19 mouse cellular contexts compared by ENCODE assay signal in the genomic region with DNA sequence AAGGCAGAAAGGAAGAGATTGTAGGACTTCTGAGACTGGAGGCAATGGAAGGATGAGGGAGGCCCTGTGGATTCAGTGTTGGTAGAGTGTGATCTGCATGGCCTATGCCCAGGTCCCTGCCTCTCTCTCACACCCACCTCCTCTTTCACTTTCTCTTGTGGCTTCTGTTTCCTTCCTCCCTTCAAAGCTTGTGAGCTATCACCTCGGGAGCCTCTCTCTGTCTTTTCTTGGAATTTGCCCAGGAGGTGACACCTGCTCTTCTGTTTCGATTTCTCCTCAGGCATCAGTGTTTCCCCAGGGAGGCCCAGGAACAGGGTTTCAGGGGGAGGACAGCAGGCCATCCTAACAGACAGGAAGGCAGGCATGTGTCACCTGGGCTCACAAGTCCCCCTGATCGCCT. TPM values are rescaled to one million over a fixed set of nuclear protein-coding genes. Genes with fewer than 3 reads are reported as not detected.
DNase-seq lines count a peak whose midpoint lies in the region; ATAC-seq and TF ChIP-seq lines count a peak whose summit lies in the region.
"Had no signal": no experiment of that assay in that cellular context is flagged by ENCODE, and none has a peak within 500 bp of the region (broad histone marks: within the 10 kb centered on the region; RNA-seq: fewer than 3 reads in every experiment).

No protein-coding gene starts in this region.

- no peaks in the 10 kb centered on the region for H3K36me3 ChIP-seq in splenic B cell, adult 2 months (ENCODE audit: control insufficient read depth, insufficient read depth, low read length, poor library complexity, severe bottlenecking)
- no peaks in the 10 kb centered on the region for H3K36me3 ChIP-seq in hindbrain, embryonic 10.5 days
- no peaks in the 10 kb centered on the region for H3K36me3 ChIP-seq in forebrain, embryonic 13.5 days (ENCODE audit: poor library complexity, severe bottlenecking)
- H3K36me3 ChIP-seq: embryonic facial prominence, embryonic 13.5 days; heart, embryonic 15.5 days; hindbrain, embryonic 15.5 days; midbrain, embryonic 15.5 days; stomach, embryonic 15.5 days had no signal

- no peaks in the 10 kb centered on the region for H3K4me1 ChIP-seq in hindbrain, embryonic 10.5 days (replicated peaks)
- H3K4me1 ChIP-seq in forebrain, embryonic 13.5 days: no peaks in the 10 kb centered on the region
- H3K4me1 ChIP-seq: hindbrain, embryonic 15.5 days; midbrain, embryonic 15.5 days had no signal

- H3K9me3 ChIP-seq in hindbrain, embryonic 10.5 days: no peaks in the 10 kb centered on the region
- no peaks in the 10 kb centered on the region for H3K9me3 ChIP-seq in forebrain, embryonic 13.5 days (replicated peaks)
- H3K9me3 ChIP-seq: embryonic facial prominence, embryonic 13.5 days; heart, embryonic 15.5 days; hindbrain, embryonic 15.5 days; midbrain, embryonic 15.5 days; stomach, embryonic 15.5 days had no signal

- H3K4me3 ChIP-seq in hindbrain, embryonic 10.5 days: no peak overlapping the region
- H3K4me3 ChIP-seq in layer of hippocampus, adult 2 months: no peak overlapping the region
- H3K4me3 ChIP-seq in forebrain, embryonic 13.5 days: no peak overlapping the region
- H3K4me3 ChIP-seq: embryonic facial prominence, embryonic 13.5 days; heart, embryonic 15.5 days; hindbrain, embryonic 15.5 days; midbrain, embryonic 15.5 days; stomach, embryonic 15.5 days had no signal

- 71% methylated on average over 3 of the region's 3 CpGs for WGBS in hindbrain, embryonic 10.5 days
- whole genome bisulfite sequencing in forebrain, embryonic 13.5 days: 76% methylated on average over 3 of the region's 3 CpGs

- DNase-seq in 416B (ENCODE audit: low read depth): peak; percentile 28
- DNase-seq in CD4-positive, CD25-positive, alpha-beta regulatory T cell, adult 2 months (ENCODE audit: low read depth, low spot score): peak; percentile 74
- DNase-seq in splenic B cell, adult 2 months (ENCODE audit: low read depth, low spot score): peak; percentile 44
- DNase-seq in hindbrain, embryonic 10.5 days (ENCODE audit: low spot score): no peak
- no peak for DNase-seq in layer of hippocampus, adult 2 months (ENCODE audit: low spot score in 2 of 2)
- no peak for DNase-seq in testis, postnatal 10 days (ENCODE audit: low spot score)
- DNase-seq: cerebellum, adult 11-12 months; gastrocnemius, postnatal 36 days; lung, adult 18-20 months; lung, postnatal 4 days had no signal

- ATAC-seq in hematopoietic stem cell, adult 5-6 weeks (replicated peaks in 1 of 2; ENCODE audit: insufficient read depth in 1 of 2, low FRiP score in 2 of 2, low TSS enrichment in 1 of 2, low read depth in 1 of 2, poor library complexity in 2 of 2, severe bottlenecking in 2 of 2): peak; percentile 82
- no peak for ATAC-seq in forebrain, embryonic 13.5 days
- ATAC-seq: midbrain, embryonic 15.5 days had no signal

- no peak for TF ChIP-seq CTCF in layer of hippocampus, adult 2 months (conservative IDR thresholded peaks at IDR 0.05)

- no peak overlapping the region for H3K27ac ChIP-seq in hindbrain, embryonic 10.5 days
- no peak overlapping the region for H3K27ac ChIP-seq in layer of hippocampus, adult 2 months
- H3K27ac ChIP-seq in forebrain, embryonic 13.5 days: no peak overlapping the region
- H3K27ac ChIP-seq: embryonic facial prominence, embryonic 13.5 days; heart, embryonic 15.5 days; hindbrain, embryonic 15.5 days; midbrain, embryonic 15.5 days; stomach, embryonic 15.5 days had no signal

- H3K27me3 ChIP-seq in splenic B cell, adult 2 months (ENCODE audit: control insufficient read depth, insufficient read depth, low read length, poor library complexity, severe bottlenecking): no peaks in the 10 kb centered on the region
- peaks cover 5% of the 10 kb centered on the region; the same call in 1 of the 2 replicates for H3K27me3 ChIP-seq in hindbrain, embryonic 10.5 days (ENCODE audit: insufficient read depth, poor library complexity, severe bottlenecking)
- H3K27me3 ChIP-seq in forebrain, embryonic 13.5 days: no peaks in the 10 kb centered on the region
- H3K27me3 ChIP-seq: embryonic facial prominence, embryonic 13.5 days; heart, embryonic 15.5 days; hindbrain, embryonic 15.5 days; midbrain, embryonic 15.5 days; stomach, embryonic 15.5 days had no signal

- no peak overlapping the region for H3K9ac ChIP-seq in forebrain, embryonic 13.5 days
- H3K9ac ChIP-seq: embryonic facial prominence, embryonic 13.5 days; heart, embryonic 15.5 days; hindbrain, embryonic 15.5 days; midbrain, embryonic 15.5 days; stomach, embryonic 15.5 days had no signal

- no peak overlapping the region for H3K4me2 ChIP-seq in forebrain, embryonic 13.5 days
- H3K4me2 ChIP-seq: embryonic facial prominence, embryonic 13.5 days; heart, embryonic 15.5 days; hindbrain, embryonic 15.5 days; midbrain, embryonic 15.5 days; stomach, embryonic 15.5 days had no signal

RNA-seq across cellular contexts. Expression of a gene that starts 31.9 kb away (rescaled TPM):
- 19.3 and 22.7 TPM in 2 replicates for total RNA-seq in hematopoietic stem cell, adult 5-6 weeks (2017)
- 0.05 and 0.09 TPM in 2 replicates for polyA plus RNA-seq in hindbrain, embryonic 10.5 days (2016; fragmentation: Nextera tagmentation; extraction: Ambion mirVana)
- total RNA-seq in layer of hippocampus, adult 2 months (2021): 1 to 10 TPM in 1 of 2 experiments, under 1 TPM in 1; 0.92 to 1.7 TPM
- 0.04 TPM in 1 of 2 replicates, not detected in the other for polyA plus RNA-seq in forebrain, embryonic 13.5 days (2015; fragmentation: Nextera tagmentation; extraction: Ambion mirVana)
- polyA plus RNA-seq: kidney, embryonic 14.5 days; midbrain, embryonic 15.5 days; neural tube, embryonic 11.5 days had no signal

RNA-seq across cellular contexts. Expression of a gene that starts 53.1 kb away (rescaled TPM):
- total RNA-seq in hematopoietic stem cell, adult 5-6 weeks (2017): 20.2 and 22.8 TPM in 2 replicates
- polyA plus RNA-seq in hindbrain, embryonic 10.5 days (2016; fragmentation: Nextera tagmentation; extraction: Ambion mirVana): 0.09 TPM in 1 of 2 replicates, not detected in the other
- total RNA-seq in layer of hippocampus, adult 2 months (2021): under 1 TPM; 0.15 to 0.20 TPM
- not detected in 2 replicates for polyA plus RNA-seq in forebrain, embryonic 13.5 days (2015; fragmentation: Nextera tagmentation; extraction: Ambion mirVana)
- total RNA-seq: gastrocnemius, postnatal 36 days had no signal
- polyA plus RNA-seq: embryonic facial prominence, embryonic 13.5 days; hindbrain, embryonic 15.5 days; kidney, embryonic 14.5 days; neural tube, embryonic 11.5 days had no signal

Comparison
In these comparisons a context has a peak if more than half of its experiments do, and no peak if none do; other contexts are left out.
1. DNase-seq: peak in 416B (single experiment), CD4-positive, CD25-positive, alpha-beta regulatory T cell, adult 2 months (single experiment) and splenic B cell, adult 2 months (single experiment); none in hindbrain, embryonic 10.5 days (single experiment), layer of hippocampus, adult 2 months (0 of 2) and testis, postnatal 10 days (single experiment).
2. RNA of a gene that starts 53.1 kb away (total RNA-seq): 20.2 to 22.8 TPM in hematopoietic stem cell, adult 5-6 weeks; 0.15 to 0.20 TPM in layer of hippocampus, adult 2 months; every median in the first group is over 10 times any median in the second.